Mouse (Mus musculus) testis, adult 2 months (tissue): ENCODE data around the gene Hsp90aa1. TPM values are rescaled to one million over a fixed set of nuclear protein-coding genes. Genes with fewer than 3 reads are reported as not detected.
"Not testable (repeated sequence)": the region's sequence is repeated elsewhere in the genome, so short reads cannot be mapped to it uniquely, and the experiment has no call there.

Source experiments
- H3K27ac ChIP-seq: fragments of 200-500 bp; 2 replicates; pipeline ENCODE4 v1.5.1; 2012; ENCODE audit warnings: low read depth, low read length; ENCODE audit not compliant: control insufficient read depth, insufficient read depth
- H3K27me3 ChIP-seq: fragments of 200-500 bp; 2 replicates; pipeline ENCODE4 v1.6.1; 2012; ENCODE audit warnings: mild to moderate bottlenecking, low read length, moderate library complexity; ENCODE audit not compliant: control insufficient read depth, insufficient read depth
- H3K36me3 ChIP-seq: fragments of 200-500 bp; 2 replicates; pipeline ENCODE4 v1.6.1; 2012; ENCODE audit warnings: mild to moderate bottlenecking, low read length; ENCODE audit not compliant: control insufficient read depth, insufficient read depth
- H3K4me1 ChIP-seq: fragments of 200-500 bp; 2 replicates; pipeline ENCODE4 v1.6.1; 2012; ENCODE audit warnings: low read length; ENCODE audit not compliant: control insufficient read depth, insufficient read depth
- H3K4me3 ChIP-seq: fragments of 200-500 bp; 2 replicates; pipeline ENCODE4 v1.5.1; 2012; ENCODE audit warnings: low read depth, mild to moderate bottlenecking, low read length, moderate library complexity, mixed read lengths; ENCODE audit not compliant: control insufficient read depth
- CTCF ChIP-seq: fragments of 200-500 bp; IDR thresholded peaks from 2 replicates; pipeline ENCODE4 v1.5.1; 2012; ENCODE audit warnings: low read depth, mild to moderate bottlenecking, inconsistent platforms, low read length, moderate library complexity; ENCODE audit not compliant: control insufficient read depth, insufficient read depth, insufficient replicate concordance
- POLR2A ChIP-seq: fragments of 200-500 bp; IDR thresholded peaks from 2 replicates; pipeline ENCODE4 v1.6.1; 2012; ENCODE audit warnings: low read depth, mild to moderate bottlenecking, inconsistent platforms, low read length, moderate library complexity; ENCODE audit not compliant: control insufficient read depth
- polyA plus RNA-seq: library from polyadenylated mRNA; depleted of rRNA; stranded (reverse); fragments of >200 nt; gene quantifications from 2 replicates; pipeline ENCODE4 v1.2.3, GENCODE M21; 2012

Gene Hsp90aa1
- polyA plus RNA-seq, 1 experiment = 736 TPM

DNA sequence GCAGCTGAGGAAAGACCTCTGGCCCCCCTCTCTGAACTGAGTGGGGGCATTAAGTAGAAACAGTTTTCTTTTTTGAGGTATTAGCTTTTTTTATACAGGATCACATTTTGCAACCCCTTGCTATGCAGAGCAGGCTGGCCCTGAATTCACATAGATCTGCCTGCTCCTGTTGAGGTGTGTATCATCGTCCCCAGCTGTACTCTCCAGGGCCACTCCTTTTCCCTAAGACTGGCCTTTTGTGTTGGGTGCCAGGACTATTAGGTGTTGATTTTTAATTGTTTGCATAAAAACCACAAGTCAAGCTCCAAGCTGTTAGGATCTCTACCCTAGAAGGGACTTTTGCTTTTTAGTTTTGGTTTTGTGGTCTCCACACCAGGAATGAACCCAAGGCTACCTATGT is 4.4 kb downstream of the Hsp90aa1 start:
- TF ChIP-seq CTCF (no peak), POLR2A (no peak)
- Histone ChIP-seq H3K36me3 (peaks cover 4% of the 10 kb centered on the region), H3K4me1 (peaks cover 5% of the 10 kb centered on the region), H3K27me3 (no peaks in the 10 kb centered on the region), H3K4me3 (no peak overlapping the region), H3K27ac (no peak overlapping the region; the same call in 1 of the 2 replicates)

DNA sequence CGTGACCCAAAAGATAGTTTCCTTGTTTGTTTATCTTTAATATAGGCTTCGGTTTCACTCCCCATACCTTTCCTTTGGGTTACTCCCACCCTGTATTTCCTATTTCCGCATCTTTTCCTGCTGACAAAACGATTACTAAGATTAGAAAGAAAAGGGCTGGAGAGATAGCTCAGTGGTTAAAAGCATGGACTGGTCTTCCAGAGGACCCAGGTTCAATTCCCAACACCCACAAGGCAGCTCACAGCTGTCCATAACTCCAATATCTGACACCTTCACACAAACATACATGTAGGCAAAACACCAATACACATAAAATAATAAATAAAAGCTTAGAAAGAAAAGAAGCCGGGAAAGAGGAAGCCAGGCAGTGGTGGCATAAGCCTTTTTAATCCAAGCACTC is 5.1 kb downstream of the Hsp90aa1 start:
- H3K4me3 ChIP-seq = no peak overlapping the region; the same call in 1 of the 2 replicates
- TF ChIP-seq CTCF = no peak
- no peak for TF ChIP-seq POLR2A
- H3K4me1 ChIP-seq = peaks cover 5% of the 10 kb centered on the region
- no peak overlapping the region; the same call in 1 of the 2 replicates for H3K27ac ChIP-seq
- H3K36me3 ChIP-seq = peaks cover 7% of the 10 kb centered on the region
- no peaks in the 10 kb centered on the region for H3K27me3 ChIP-seq

DNA sequence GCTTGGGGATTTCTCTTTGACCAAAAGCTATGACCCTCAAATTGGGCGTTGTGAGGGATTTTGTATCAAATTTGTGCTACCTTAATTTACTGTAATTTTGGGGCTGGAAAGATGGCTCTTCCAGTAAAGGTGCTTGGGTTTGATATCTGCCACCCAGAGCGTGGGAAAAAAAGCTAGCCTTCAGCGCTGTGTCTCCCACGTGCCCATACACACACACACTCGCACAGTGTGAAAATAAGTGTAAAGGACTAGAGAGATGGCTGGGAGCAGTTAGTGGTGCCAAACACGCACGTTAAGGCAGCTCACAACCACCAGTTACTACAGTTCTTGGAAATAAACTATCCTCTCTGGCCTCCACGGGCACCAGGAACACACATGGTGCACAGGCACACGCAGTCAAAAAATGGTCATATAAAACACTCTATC is 5.5 kb downstream of the Hsp90aa1 start:
- H3K27ac ChIP-seq = peak overlapping the region; percentile 80
- H3K36me3 ChIP-seq = peaks cover 7% of the 10 kb centered on the region
- peaks cover 5% of the 10 kb centered on the region for H3K4me1 ChIP-seq
- no peaks in the 10 kb centered on the region for H3K27me3 ChIP-seq
- H3K4me3 ChIP-seq = peak overlapping the region; percentile 96
- TF ChIP-seq POLR2A (no peak), CTCF (no peak)

- TF ChIP-seq POLR2A = peak; percentile 99
- TF ChIP-seq CTCF = no peak
- peak overlapping the region; percentile 96 for H3K4me3 ChIP-seq
- no peaks in the 10 kb centered on the region for H3K27me3 ChIP-seq
- peaks cover 5% of the 10 kb centered on the region for H3K4me1 ChIP-seq
- peak overlapping the region; percentile 99 for H3K27ac ChIP-seq
- H3K36me3 ChIP-seq = peaks cover 9% of the 10 kb centered on the region
Observed at GRCm38 (mm10) chr12:110696173-110696974, 6.2 kb downstream of the Hsp90aa1 start.

DNA sequence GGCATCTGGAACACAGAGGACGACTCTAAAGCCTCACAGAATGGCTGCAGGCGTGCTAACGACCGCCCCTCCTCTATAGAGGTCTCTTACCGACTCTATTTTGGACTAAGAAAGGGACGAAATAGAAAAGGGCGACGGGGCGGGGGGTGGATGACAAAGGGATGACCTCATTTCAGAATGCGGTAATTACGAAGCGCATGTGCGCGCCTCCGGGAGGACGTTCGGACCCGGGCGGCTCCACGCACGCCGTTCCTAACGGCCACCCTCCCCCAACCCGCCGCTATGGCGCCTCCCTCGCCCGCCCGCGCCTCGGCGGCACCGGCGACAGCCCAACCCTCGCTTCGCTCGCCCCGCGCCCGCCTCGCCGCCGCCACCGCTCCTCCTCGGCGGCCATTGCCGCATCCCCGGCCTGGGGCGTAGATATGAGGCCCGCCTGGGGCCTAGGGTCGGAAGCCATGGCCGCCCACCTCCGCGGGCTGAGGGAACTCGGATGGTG is 6.8 kb downstream of the Hsp90aa1 start:
- Histone ChIP-seq H3K27me3 (no peaks in the 10 kb centered on the region), H3K4me1 (peaks cover 5% of the 10 kb centered on the region), H3K4me3 (peak overlapping the region; percentile 96), H3K36me3 (peaks cover 9% of the 10 kb centered on the region), H3K27ac (peak overlapping the region; percentile 99)
- TF ChIP-seq CTCF = no peak
- no peak; the same call in 1 of the 2 replicates for TF ChIP-seq POLR2A

GRCm38 (mm10) chr12:110693378-110693777 is 9.2 kb downstream of the Hsp90aa1 start:
- H3K36me3 ChIP-seq, H3K4me1 ChIP-seq, H3K27me3 ChIP-seq, H3K27ac ChIP-seq: not testable (repeated sequence)
- H3K4me3 ChIP-seq = peak overlapping the region; percentile 60

DNA sequence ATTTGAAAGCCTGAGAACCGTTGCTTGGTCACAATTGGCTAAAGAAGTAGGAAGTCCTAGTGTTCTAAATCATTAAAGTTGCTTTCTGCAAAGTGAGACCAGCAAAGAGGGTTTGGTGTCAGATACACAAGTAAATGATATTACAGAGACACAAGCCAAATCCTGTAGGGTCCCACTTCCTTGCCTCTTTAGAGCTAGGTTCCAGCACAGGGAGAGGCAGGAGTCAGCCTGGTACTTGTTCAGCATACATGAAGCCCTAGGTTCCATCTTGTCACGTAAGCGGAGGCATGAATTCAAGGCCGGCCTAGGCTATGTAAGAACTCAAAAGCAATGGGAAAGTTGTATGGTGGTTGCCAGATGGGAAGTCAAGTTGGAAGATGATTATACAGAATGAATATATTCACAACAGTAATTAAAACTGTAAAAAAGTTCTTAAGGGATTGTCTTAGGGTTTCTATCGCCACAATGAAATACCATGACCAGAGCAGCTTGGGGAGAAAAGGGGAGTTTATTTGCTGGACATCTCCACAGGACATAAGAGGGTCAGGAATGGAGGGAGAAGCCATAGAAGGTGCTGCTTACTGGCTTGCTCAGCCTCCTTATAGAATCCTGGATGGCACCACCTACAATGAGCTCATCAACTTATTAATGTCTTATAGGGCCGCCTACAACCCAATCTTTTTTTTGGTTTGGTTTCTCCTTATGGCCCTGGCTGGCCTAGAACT is 12.4 kb downstream of the Hsp90aa1 start:
- H3K27me3 ChIP-seq = no peaks in the 10 kb centered on the region
- TF ChIP-seq CTCF (no peak), POLR2A (no peak)
- peaks cover 3% of the 10 kb centered on the region for H3K4me1 ChIP-seq
- no peak overlapping the region for H3K27ac ChIP-seq
- H3K36me3 ChIP-seq = peaks cover 10% of the 10 kb centered on the region
- H3K4me3 ChIP-seq = no peak overlapping the region

GRCm38 (mm10) chr12:110688921-110689320 is 13.6 kb downstream of the Hsp90aa1 start:
- not testable (repeated sequence) for H3K4me1 ChIP-seq, H3K36me3 ChIP-seq, H3K4me3 ChIP-seq, H3K27me3 ChIP-seq, H3K27ac ChIP-seq
